Mouse (Mus musculus) cortical plate, adult 2 months (tissue): ENCODE measurements around the gene Dennd5b.

Experiments used
- CTCF ChIP-seq: fragments of 200-500 bp; IDR thresholded peaks from 2 replicates; pipeline ENCODE4 v1.5.1; 2011; ENCODE audit warnings: mild to moderate bottlenecking, control low read depth, low read length; ENCODE audit not compliant: insufficient read depth; ENCODE audit errors: extremely low read depth
- POLR2A ChIP-seq: fragments of 200-500 bp; IDR thresholded peaks from 2 replicates; pipeline ENCODE4 v1.6.1; 2011; ENCODE audit warnings: mild to moderate bottlenecking, low read length, control low read depth; ENCODE audit not compliant: insufficient read depth; ENCODE audit errors: extremely low read depth

DNA sequence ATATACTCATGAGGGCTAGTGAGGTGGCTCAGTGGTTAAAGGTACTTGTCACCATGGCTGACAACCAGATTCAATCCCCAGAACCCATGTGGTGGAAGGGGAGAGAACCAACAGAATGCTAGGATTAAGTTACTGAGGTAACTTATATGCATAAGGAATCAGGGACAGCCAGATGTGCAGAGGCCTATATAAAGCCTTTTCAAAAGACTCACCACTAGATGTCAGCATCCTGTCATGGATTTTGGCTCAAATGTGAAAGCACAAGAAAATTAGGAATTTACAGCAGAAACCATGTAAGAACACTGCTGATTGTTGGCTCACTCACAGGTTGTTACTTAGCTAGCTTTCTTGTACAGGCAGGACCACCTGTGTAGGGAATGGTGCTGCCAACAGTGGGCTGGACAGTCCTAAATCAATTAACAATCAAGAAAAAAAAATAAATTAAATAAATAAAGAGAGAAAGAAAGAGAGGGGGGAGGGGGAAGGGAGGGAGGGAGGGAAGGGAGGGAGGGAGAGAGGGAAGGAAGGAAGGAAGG is 90.6 kb downstream of the Dennd5b start:
- peak; percentile 26; the same call in 1 of the 2 replicates for TF ChIP-seq CTCF
- no peak for TF ChIP-seq POLR2A
